Mouse (Mus musculus): ENCODE data around the gene Syt13. TPM values are rescaled to one million over a fixed set of nuclear protein-coding genes. Genes with fewer than 3 reads are reported as not detected.

Gene Syt13
- total RNA-seq, 2 experiments from 2014 or later = 0.20 TPM; not detected in 1

DNA sequence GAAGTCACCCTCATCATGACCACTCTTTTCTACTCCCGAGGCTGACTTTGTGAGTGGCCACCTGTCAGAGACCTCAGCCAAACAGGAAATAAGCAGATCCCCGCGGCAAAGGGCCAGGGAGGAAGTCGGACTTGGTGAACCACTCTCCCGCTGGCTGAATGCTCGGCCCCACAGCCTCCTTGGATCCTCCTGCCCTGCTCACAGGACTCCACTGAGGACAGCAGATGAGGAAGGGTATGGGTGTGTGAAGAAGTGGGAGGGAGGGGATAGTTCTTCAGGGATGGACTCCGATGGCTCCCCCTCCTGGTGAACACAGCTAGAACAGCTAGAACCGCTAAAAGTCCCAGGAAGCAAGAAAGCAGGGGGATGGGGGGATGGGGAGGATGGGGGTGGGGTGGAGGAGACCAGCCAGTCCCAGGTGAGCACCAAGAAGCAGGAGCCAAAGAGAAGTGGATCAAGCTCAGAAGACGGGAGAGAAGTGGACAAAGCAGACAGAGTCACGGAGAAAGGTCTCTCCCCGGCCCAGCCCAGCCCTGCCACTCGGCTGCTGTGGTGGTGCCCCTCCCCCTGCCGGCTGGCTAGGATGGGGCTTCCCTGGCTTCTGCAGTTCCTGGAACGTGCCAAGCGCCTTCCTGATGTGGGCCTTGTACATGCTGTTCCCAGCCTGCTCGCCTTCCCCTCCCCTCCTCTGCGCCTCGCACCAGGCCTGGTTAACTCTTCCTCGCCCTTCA lies 73.2 kb downstream of the Syt13 start:
- intact Hi-C loops (cut with DNase I) = no loop called here
- peak; percentile 40 to 74 for DNase-seq

- intact Hi-C loops (cut with DNase I) = no loop called here
- DNase-seq = no peak
Observed at GRCm38 (mm10) chr2:92989593-92989992, 74.7 kb downstream of the Syt13 start.

DNA sequence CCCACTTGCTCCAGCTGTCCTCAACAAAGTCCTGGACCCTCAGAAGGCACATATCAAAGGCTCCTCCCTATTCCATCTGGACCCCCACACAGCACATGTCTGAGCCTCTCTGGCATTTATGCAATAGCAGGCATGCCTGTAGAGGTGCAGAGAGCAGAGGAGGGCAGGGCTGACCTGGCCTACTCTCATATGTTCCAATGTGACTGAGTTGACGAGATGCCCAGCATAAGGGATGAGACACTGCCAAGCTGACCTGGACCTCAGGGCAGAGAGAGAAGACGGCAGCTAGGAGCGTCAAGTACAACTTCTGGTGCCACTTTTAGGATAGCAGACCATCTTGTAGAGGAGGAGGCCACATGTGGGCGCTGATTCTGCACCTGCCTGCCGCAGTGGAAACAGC lies 77.1 kb downstream of the Syt13 start:
- intact Hi-C loops (cut with DNase I) = no loop called here
- DNase-seq = no peak

GRCm38 (mm10) chr2:93005028-93005427 lies 90.1 kb downstream of the Syt13 start:
- no peak for DNase-seq
- intact Hi-C loops (cut with DNase I) = no loop called here

Other genes with a start within 250 kb of the Syt13 start
- 1 to 10 TPM in 1 of 2 experiments, under 1 TPM in 1; 0.57 to 1.1 TPM for gene Prdm11, start 131.1 kb downstream of the Syt13 start, total RNA-seq (2021)

All from gastrocnemius, postnatal 36 days (tissue).